Mouse (Mus musculus) skeletal muscle tissue, postnatal 0 days (tissue): ENCODE data around the gene St5. TPM values are rescaled to one million over a fixed set of nuclear protein-coding genes. Genes with fewer than 3 reads are reported as not detected.

Source experiments
- microRNA-seq, 2 experiments: library from miRNA; unstranded; fragments of <30 nt; microRNA quantifications; one replicate each; pipeline ENCODE4; 2016
- polyA plus RNA-seq: library from polyadenylated mRNA; unstranded; fragments of >200 nt; fragmentation: Nextera tagmentation; extraction: Ambion mirVana; gene quantifications from 2 replicates; pipeline ENCODE4 v1.2.1, GENCODE M21; 2015

St5 gene
- polyA plus RNA-seq, result 23.9 and 26.7 TPM in 2 replicates

GRCm38 (mm10) chr7:109703190-109704015, at the start of gene St5, which contains the start of gene Akip1:
St5 (minus strand) TSS chr7:109703605.
Akip1 (plus strand) TSS chr7:109703690.

GRCm38 (mm10) chr7:109752008-109752925, 48.9 kb upstream of the St5 start, which contains the start of gene Tmem9b:
Tmem9b (minus strand) TSS chr7:109752875.

GRCm38 (mm10) chr7:109731626-109732025, 28.2 kb upstream of the St5 start, which contains the start of gene Ascl3:
Ascl3 (minus strand) TSS chr7:109731726.

GRCm38 (mm10) chr7:109723697-109724096, 20.3 kb upstream of the St5 start, which contains the start of gene BC051019:
BC051019 (minus strand) TSS chr7:109723850.

GRCm38 (mm10) chr7:109518838-109519696, 184.3 kb downstream of the St5 start, which contains the start of gene Rpl27a:
Rpl27a (plus strand) TSS chr7:109519147.

GRCm38 (mm10) chr7:109508034-109508433, 195.4 kb downstream of the St5 start, which contains the start of gene Trim66:
Trim66 (minus strand) TSS chr7:109508134.

Small RNA genes lying within 50 kb of the gene (microRNA-seq; reads per million reads assigned to microRNA genes)
- 0 reads per million in 2 experiments for gene Gm47284

Other genes with a start within 250 kb of the St5 start
- gene Trim66, start 195.5 kb downstream of the St5 start, polyA plus RNA-seq, result 0.04 and 0.09 TPM in 2 replicates
- gene Rpl27a, start 184.5 kb downstream of the St5 start, polyA plus RNA-seq, result 80.2 and 88.7 TPM in 2 replicates
- 18.5 and 24.4 TPM in 2 replicates for gene Akip1, start 85 bp upstream of the St5 start, polyA plus RNA-seq
- 0.44 and 0.49 TPM in 2 replicates for gene BC051019, start 20.2 kb upstream of the St5 start, polyA plus RNA-seq
- 0.19 TPM in 1 of 2 replicates, not detected in the other for gene Ascl3, start 28.1 kb upstream of the St5 start, polyA plus RNA-seq
- 47.4 and 52.1 TPM in 2 replicates for gene Tmem9b, start 49.3 kb upstream of the St5 start, polyA plus RNA-seq
- 0.18 and 0.32 TPM in 2 replicates for gene Nrip3, start 78.4 kb upstream of the St5 start, polyA plus RNA-seq
- 6.3 and 7.3 TPM in 2 replicates for gene Scube2, start 162.1 kb upstream of the St5 start, polyA plus RNA-seq